Mouse (Mus musculus) MEL (cell line): ENCODE data around the gene Ano8.

Source experiments
- BHLHE40 ChIP-seq: IDR thresholded peaks from 2 replicates; pipeline ENCODE4 v1.6.1; 2012; ENCODE audit warnings: low read depth, mild to moderate bottlenecking, inconsistent platforms, low read length, improper control_type of control experiment, borderline replicate concordance
- CTCF ChIP-seq, 3 experiments: IDR thresholded peaks in 2 of 3; conservative IDR thresholded peaks in 1 of 3; 2 replicates each; pipeline ENCODE4 v1.5.1; 2011 to 2012; ENCODE audit warnings: low read length in 3 of 3, low read depth in 2 of 3, mild to moderate bottlenecking in 2 of 3, improper control_type of control experiment in 1 of 3, inconsistent platforms in 1 of 3, mixed read lengths in 1 of 3, moderate library complexity in 1 of 3; ENCODE audit not compliant: control insufficient read depth in 1 of 3, insufficient read depth in 1 of 3, poor library complexity in 1 of 3, severe bottlenecking in 1 of 3
- ETS1 ChIP-seq: IDR thresholded peaks from 2 replicates; pipeline ENCODE4 v1.6.1; 2012; ENCODE audit warnings: low read depth, mild to moderate bottlenecking, inconsistent platforms, low read length, improper control_type of control experiment, moderate library complexity
- GATA1 ChIP-seq: IDR thresholded peaks from 2 replicates; pipeline ENCODE4 v1.6.1; 2011; ENCODE audit warnings: low read depth, low read length, improper control_type of control experiment
- NRF1 ChIP-seq: IDR thresholded peaks from 2 replicates; pipeline ENCODE4 v1.6.1; 2014; ENCODE audit warnings: low read depth, mild to moderate bottlenecking, inconsistent platforms, low read length, improper control_type of control experiment, moderate library complexity; ENCODE audit not compliant: poor library complexity, insufficient read depth, severe bottlenecking
- POLR2A ChIP-seq, 2 experiments: IDR thresholded peaks; 2 replicates each; pipeline ENCODE4 v1.6.1; 2011 to 2012; ENCODE audit warnings: low read length in 2 of 2, mild to moderate bottlenecking in 2 of 2, control low read depth in 1 of 2, improper control_type of control experiment in 1 of 2, low read depth in 1 of 2, moderate library complexity in 1 of 2; ENCODE audit not compliant: control insufficient read depth in 1 of 2, insufficient read depth in 1 of 2, poor library complexity in 1 of 2
- POLR2AphosphoS2 ChIP-seq: IDR thresholded peaks from 2 replicates; pipeline ENCODE4 v1.6.1; 2011; ENCODE audit warnings: low read length, improper control_type of control experiment
- RAD21 ChIP-seq: IDR thresholded peaks from 2 replicates; pipeline ENCODE4 v1.6.1; 2011; ENCODE audit warnings: mild to moderate bottlenecking, low read depth, low read length, improper control_type of control experiment
- RCOR1 ChIP-seq: IDR thresholded peaks from 2 replicates; pipeline ENCODE4 v1.6.1; 2012; ENCODE audit warnings: low read depth, mild to moderate bottlenecking, inconsistent platforms, low read length, improper control_type of control experiment
- SMC3 ChIP-seq: IDR thresholded peaks from 2 replicates; pipeline ENCODE4 v1.6.1; 2011; ENCODE audit warnings: low read depth, low read length, improper control_type of control experiment
- TCF12 ChIP-seq: IDR thresholded peaks from 2 replicates; pipeline ENCODE4 v1.6.1; 2014; ENCODE audit warnings: low read depth, mild to moderate bottlenecking, inconsistent platforms, low read length, improper control_type of control experiment, moderate library complexity
- ZNF384 ChIP-seq: IDR thresholded peaks from 2 replicates; pipeline ENCODE4 v1.6.1; 2012; ENCODE audit warnings: low read depth, mild to moderate bottlenecking, inconsistent platforms, low read length, improper control_type of control experiment

- TF ChIP-seq POLR2A (IDR thresholded peaks at IDR 0.05; ENCODE audit: control insufficient read depth in 1 of 2, insufficient read depth in 1 of 2, low read depth in 1 of 2, low read length in 2 of 2, poor library complexity in 1 of 2) (no peak), CTCF (IDR thresholded peaks at IDR 0.05 in 2 of 3, conservative IDR thresholded peaks at IDR 0.05 in 1 of 3; ENCODE audit: control insufficient read depth in 1 of 3, insufficient read depth in 1 of 3, low read depth in 2 of 3, low read length in 3 of 3, poor library complexity in 1 of 3, severe bottlenecking in 1 of 3) (no peak), RCOR1 (no peak), ETS1 (no peak), ZNF384 (no peak), POLR2AphosphoS2 (no peak), RAD21 (no peak), GATA1 (no peak), BHLHE40 (no peak), NRF1 (no peak), SMC3 (no peak), TCF12 (no peak)
Observed at GRCm38 (mm10) chr8:71478943-71479342, 6.8 kb downstream of the Ano8 start.
